Mouse (Mus musculus) forebrain, postnatal 0 days (tissue): Measurements from ENCODE around the gene 4921504E06Rik. TPM values are rescaled to one million over a fixed set of nuclear protein-coding genes. Genes with fewer than 3 reads are reported as not detected.

Experiments
- ATAC-seq: fragments of 200-750 bp; cut with Nextera tagmentation; 2 replicates; pipeline ENCODE4 v1.8.0; 2017; ENCODE audit warnings: mild to moderate bottlenecking, moderate library complexity
- DNase-seq: peaks from one replicate; pipeline ENCODE4 v3.0.0-alpha.2; 2015
- H3K27ac ChIP-seq: fragments of 300-500 bp; sonication (generic); 2 replicates; pipeline ENCODE4 v1.5.1; 2014; ENCODE audit warnings: low read depth, mild to moderate bottlenecking, antibody characterized with exemption, low read length, moderate library complexity, mixed read lengths
- H3K27me3 ChIP-seq: fragments of 300-500 bp; sonication (generic); 2 replicates; pipeline ENCODE4 v1.6.1; 2014; ENCODE audit warnings: mild to moderate bottlenecking, low read length, mixed read lengths; ENCODE audit not compliant: insufficient read depth
- H3K36me3 ChIP-seq: fragments of 300-500 bp; sonication (generic); 2 replicates; pipeline ENCODE4 v1.6.1; 2014; ENCODE audit warnings: mild to moderate bottlenecking, moderate library complexity; ENCODE audit not compliant: insufficient read depth
- H3K4me1 ChIP-seq: fragments of 300-500 bp; sonication (generic); 2 replicates; pipeline ENCODE4 v1.6.1; 2014; ENCODE audit warnings: antibody characterized with exemption; ENCODE audit not compliant: insufficient read depth
- H3K4me2 ChIP-seq: fragments of 300-500 bp; sonication (generic); 2 replicates; pipeline ENCODE4 v1.6.1; 2014; ENCODE audit warnings: low read depth, mild to moderate bottlenecking, moderate library complexity
- H3K4me3 ChIP-seq: fragments of 300-500 bp; sonication (generic); 2 replicates; pipeline ENCODE4 v1.5.1; 2014; ENCODE audit warnings: low read depth, low read length, mixed read lengths
- H3K9ac ChIP-seq: fragments of 300-500 bp; sonication (generic); 2 replicates; pipeline ENCODE4 v1.6.1; 2014; ENCODE audit warnings: mild to moderate bottlenecking
- H3K9me3 ChIP-seq: fragments of 300-500 bp; sonication (generic); 2 replicates; pipeline ENCODE4 v1.6.1; 2016; ENCODE audit warnings: low read length
- CTCF ChIP-seq: sonication (generic); IDR thresholded peaks from 2 replicates; pipeline ENCODE4 v1.5.1; 2016; ENCODE audit warnings: antibody characterized with exemption, control low read depth, low read depth
- WGBS: fragments of 180-500 bp; shearing (Covaris S2); extraction: QIAGEN DNeasy Blood & Tissue Kit; methylation state at CpG from one replicate; pipeline ENCODE4 v1.1.7; 2014; 5-methylcytosine and 5-hydroxymethylcytosine counted together
- polyA plus RNA-seq: library from polyadenylated mRNA; unstranded; fragments of >200 nt; fragmentation: Nextera tagmentation; extraction: Ambion mirVana; gene quantifications from 2 replicates; pipeline ENCODE4 v1.2.1, GENCODE M21; 2015
- total RNA-seq: library from RNA; depleted of rRNA; stranded (reverse); fragments of >200 nt; gene quantifications from 2 replicates; pipeline ENCODE4 v1.2.3, GENCODE M21; 2014

4921504E06Rik gene
- total and polyA plus RNA-seq, 2 experiments from 2014 or later, result not detected

GRCm38 (mm10) chr2:19444346-19444745, 109.4 kb downstream of the 4921504E06Rik start:
- TF ChIP-seq CTCF, result no peak
- WGBS, result 1% methylated on average over 9 of the region's 9 CpGs
- no peaks in the 10 kb centered on the region for H3K36me3 ChIP-seq
- H3K4me1 ChIP-seq, result peaks cover 4% of the 10 kb centered on the region; the same call in 1 of the 2 replicates
- H3K9ac ChIP-seq, result no peak overlapping the region
- peaks cover 80% of the 10 kb centered on the region for H3K27me3 ChIP-seq
- DNase-seq (no peak), ATAC-seq (no peak)
- H3K4me2 ChIP-seq, result no peak overlapping the region
- H3K27ac ChIP-seq, result no peak overlapping the region
- no peaks in the 10 kb centered on the region for H3K9me3 ChIP-seq
- no peak overlapping the region for H3K4me3 ChIP-seq

- Histone ChIP-seq H3K4me2 (no peak overlapping the region), H3K27me3 (peaks cover 69% of the 10 kb centered on the region), H3K9me3 (no peaks in the 10 kb centered on the region), H3K4me1 (no peaks in the 10 kb centered on the region; the same call in 1 of the 2 replicates), H3K4me3 (no peak overlapping the region), H3K9ac (no peak overlapping the region), H3K27ac (no peak overlapping the region), H3K36me3 (no peaks in the 10 kb centered on the region)
- DNase-seq (no peak), ATAC-seq (0 out of 2 replicates have a peak, but pooled peaks have one; percentile 30)
- 1% methylated on average over 41 of the region's 41 CpGs for WGBS
- TF ChIP-seq CTCF, result no peak
Observed at GRCm38 (mm10) chr2:19431614-19432323, 121.9 kb downstream of the 4921504E06Rik start.

DNA sequence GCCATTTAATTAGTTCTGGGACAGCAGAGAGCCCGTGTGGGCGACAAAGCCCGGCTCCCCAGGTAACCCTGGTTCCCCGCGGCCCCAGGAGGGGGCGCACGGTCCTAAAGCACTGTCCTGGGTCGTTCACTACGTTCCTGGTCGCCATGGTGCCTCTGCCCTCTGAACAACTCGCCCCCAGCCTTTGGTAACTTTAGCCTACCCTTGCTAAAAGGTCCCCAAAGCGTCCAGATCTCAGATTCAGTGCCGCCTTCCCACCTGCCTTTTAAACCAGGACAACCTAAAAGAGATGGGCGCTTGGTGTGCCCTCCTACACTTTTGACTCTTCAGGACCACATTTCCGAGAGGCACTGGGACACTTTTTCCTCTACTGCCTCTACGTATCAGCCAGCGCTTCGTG, 122.5 kb downstream of the 4921504E06Rik start:
- under 1% methylated on average over 18 of the region's 18 CpGs for WGBS
- DNase-seq, result no peak
- Histone ChIP-seq H3K4me2 (peak overlapping the region; percentile 47), H3K9me3 (no peaks in the 10 kb centered on the region), H3K4me1 (no peaks in the 10 kb centered on the region; the same call in 1 of the 2 replicates), H3K9ac (no peak overlapping the region), H3K36me3 (no peaks in the 10 kb centered on the region), H3K27me3 (peaks cover 75% of the 10 kb centered on the region), H3K27ac (no peak overlapping the region), H3K4me3 (peak overlapping the region; percentile 22)
- TF ChIP-seq CTCF, result peak; percentile 50
- ATAC-seq, result peak; percentile 69

DNA sequence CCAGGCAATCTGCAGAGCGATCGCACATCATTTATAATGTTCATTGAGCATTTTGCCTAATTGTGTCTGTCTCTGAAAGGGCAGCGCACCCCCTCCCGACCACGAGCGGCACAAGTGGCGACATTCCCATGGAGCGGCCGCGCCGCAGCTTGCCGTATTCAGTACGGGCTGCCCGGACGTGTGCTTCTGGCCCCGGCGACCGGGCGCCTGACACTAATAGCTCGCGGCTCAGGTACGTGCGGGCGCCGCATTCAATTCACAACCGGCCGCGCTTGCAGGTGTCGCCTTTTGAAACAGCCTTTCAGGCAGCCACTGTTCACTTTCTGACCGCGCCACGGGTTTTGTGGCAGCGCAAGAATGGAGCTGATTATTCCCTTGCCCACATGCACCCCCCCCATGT, 123.0 kb downstream of the 4921504E06Rik start:
- DNase-seq, result no peak

DNA sequence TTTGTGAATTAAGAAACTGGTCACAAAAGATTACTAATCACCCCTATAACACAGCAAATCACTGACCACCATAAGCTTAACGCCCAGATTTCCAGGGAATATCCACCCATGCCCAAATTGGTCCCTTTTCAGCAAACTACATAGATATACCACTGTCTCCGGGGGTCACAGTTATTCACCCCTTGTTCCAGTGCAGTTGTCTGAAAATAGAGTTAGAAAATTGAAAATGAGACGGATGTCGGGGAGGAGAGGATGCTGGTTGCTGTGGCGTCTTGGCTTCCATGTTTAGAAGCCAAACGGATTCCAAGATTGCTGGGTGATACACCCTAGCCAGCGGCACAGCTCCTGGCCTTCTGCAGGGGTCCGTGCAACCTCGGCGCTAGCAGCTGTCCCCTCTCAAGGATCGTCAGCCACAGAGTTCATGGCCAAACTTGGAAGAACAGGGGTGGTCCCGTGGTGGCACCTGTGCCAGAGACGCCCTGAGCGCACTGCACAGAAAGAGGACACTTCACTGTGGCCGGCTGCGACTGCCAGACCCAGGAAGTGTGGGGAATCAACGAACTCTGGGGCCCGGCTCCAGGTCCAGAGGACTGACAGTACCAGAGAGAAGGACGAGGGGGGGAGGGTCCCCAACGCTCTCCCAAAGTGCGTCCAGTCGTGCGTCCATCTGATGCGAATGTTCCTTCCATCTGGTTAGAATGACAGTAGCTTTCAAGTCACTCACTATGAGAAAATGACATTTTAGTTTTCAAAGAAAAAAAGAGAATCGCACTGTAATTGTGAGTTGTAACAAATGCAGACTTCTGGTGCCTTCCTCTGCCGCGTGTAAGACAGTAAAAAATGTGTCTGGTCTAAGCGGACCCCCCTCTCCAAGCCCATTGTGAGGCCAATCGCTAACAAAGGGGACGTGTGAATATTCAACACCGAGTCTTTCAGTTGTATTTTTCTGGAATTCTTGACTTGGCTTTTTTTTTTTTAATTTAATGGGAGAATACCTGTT, 123.7 kb downstream of the 4921504E06Rik start:
- Histone ChIP-seq H3K4me2 (peak overlapping the region; percentile 47), H3K27me3 (peaks cover 73% of the 10 kb centered on the region), H3K9me3 (no peaks in the 10 kb centered on the region), H3K36me3 (no peaks in the 10 kb centered on the region), H3K27ac (no peak overlapping the region), H3K9ac (no peak overlapping the region), H3K4me1 (no peaks in the 10 kb centered on the region; the same call in 1 of the 2 replicates), H3K4me3 (peak overlapping the region; percentile 22; the same call in 1 of the 2 replicates)
- TF ChIP-seq CTCF, result no peak
- ATAC-seq (no peak), DNase-seq (peak; percentile 73)
- WGBS, result 3% methylated on average over 31 of the region's 31 CpGs

More for the DNA sequence above, 123.0 kb downstream of the 4921504E06Rik start:
- peak overlapping the region; percentile 47 for H3K4me2 ChIP-seq
- under 1% methylated on average over 33 of the region's 33 CpGs for WGBS
- H3K4me1 ChIP-seq, result no peaks in the 10 kb centered on the region; the same call in 1 of the 2 replicates
- H3K9me3 ChIP-seq, result no peaks in the 10 kb centered on the region
- H3K9ac ChIP-seq, result no peak overlapping the region
- no peaks in the 10 kb centered on the region for H3K36me3 ChIP-seq
- H3K27ac ChIP-seq, result no peak overlapping the region
- H3K4me3 ChIP-seq, result peak overlapping the region; percentile 22
- TF ChIP-seq CTCF, result no peak
- ATAC-seq, result peak; percentile 17; the same call in 1 of the 2 replicates
- peaks cover 73% of the 10 kb centered on the region for H3K27me3 ChIP-seq

- Histone ChIP-seq H3K27ac (no peak overlapping the region), H3K9ac (no peak overlapping the region), H3K36me3 (no peaks in the 10 kb centered on the region), H3K4me2 (no peak overlapping the region), H3K27me3 (peaks cover 63% of the 10 kb centered on the region), H3K9me3 (no peaks in the 10 kb centered on the region), H3K4me1 (no peaks in the 10 kb centered on the region; the same call in 1 of the 2 replicates), H3K4me3 (no peak overlapping the region)
- peak; percentile 35 for DNase-seq
- WGBS, result 4% methylated on average over 10 of the region's 10 CpGs
- TF ChIP-seq CTCF, result no peak
- no peak for ATAC-seq
Observed at GRCm38 (mm10) chr2:19429031-19429430, 124.7 kb downstream of the 4921504E06Rik start.
